Mouse (Mus musculus) c-Kit-positive CD71-positive TER-119-positive erythroid progenitor cells, embryonic 14.5 days (primary cell): ENCODE data around the gene Serinc3.
"Not testable (repeated sequence)": the region's sequence is repeated elsewhere in the genome, so short reads cannot be mapped to it uniquely, and the experiment has no call there.

ENCODE experiments used
- DNase-seq: peaks from one replicate; pipeline ENCODE4 v3.0.0-alpha.2; 2013; ENCODE audit warnings: low spot score

Serinc3 gene

GRCm38 (mm10) chr2:163662698-163663221, 17.8 kb upstream of the Serinc3 start:
- no peak for DNase-seq

GRCm38 (mm10) chr2:163662076-163662475, 17.1 kb upstream of the Serinc3 start:
- DNase-seq = no peak

GRCm38 (mm10) chr2:163661371-163661850, 16.5 kb upstream of the Serinc3 start:
- DNase-seq = no peak

- no peak for DNase-seq
Observed at GRCm38 (mm10) chr2:163660103-163660701, 15.3 kb upstream of the Serinc3 start.

DNA sequence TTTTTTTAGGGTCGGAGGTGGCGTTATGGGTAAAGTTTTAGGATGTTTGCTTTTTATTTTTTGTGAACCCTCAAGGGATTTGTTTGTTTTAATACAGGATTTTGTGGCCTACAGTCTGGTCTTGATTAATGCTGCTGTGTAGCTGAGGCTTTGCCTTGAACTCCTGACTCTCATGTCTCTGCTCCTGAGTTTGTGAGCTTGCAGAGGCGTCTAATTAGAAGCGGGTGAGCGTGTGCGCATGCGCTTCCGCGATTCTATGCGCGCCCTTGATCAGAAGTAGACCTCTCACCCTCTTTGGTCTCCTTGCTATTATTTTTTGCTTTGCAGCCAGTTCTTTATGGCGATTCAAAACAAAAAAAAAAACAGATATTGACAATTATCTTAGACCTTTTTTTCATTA, 14.5 kb upstream of the Serinc3 start:
- DNase-seq = no peak

- DNase-seq = peak; percentile 41
Observed at GRCm38 (mm10) chr2:163658941-163659340, 14.0 kb upstream of the Serinc3 start.

DNA sequence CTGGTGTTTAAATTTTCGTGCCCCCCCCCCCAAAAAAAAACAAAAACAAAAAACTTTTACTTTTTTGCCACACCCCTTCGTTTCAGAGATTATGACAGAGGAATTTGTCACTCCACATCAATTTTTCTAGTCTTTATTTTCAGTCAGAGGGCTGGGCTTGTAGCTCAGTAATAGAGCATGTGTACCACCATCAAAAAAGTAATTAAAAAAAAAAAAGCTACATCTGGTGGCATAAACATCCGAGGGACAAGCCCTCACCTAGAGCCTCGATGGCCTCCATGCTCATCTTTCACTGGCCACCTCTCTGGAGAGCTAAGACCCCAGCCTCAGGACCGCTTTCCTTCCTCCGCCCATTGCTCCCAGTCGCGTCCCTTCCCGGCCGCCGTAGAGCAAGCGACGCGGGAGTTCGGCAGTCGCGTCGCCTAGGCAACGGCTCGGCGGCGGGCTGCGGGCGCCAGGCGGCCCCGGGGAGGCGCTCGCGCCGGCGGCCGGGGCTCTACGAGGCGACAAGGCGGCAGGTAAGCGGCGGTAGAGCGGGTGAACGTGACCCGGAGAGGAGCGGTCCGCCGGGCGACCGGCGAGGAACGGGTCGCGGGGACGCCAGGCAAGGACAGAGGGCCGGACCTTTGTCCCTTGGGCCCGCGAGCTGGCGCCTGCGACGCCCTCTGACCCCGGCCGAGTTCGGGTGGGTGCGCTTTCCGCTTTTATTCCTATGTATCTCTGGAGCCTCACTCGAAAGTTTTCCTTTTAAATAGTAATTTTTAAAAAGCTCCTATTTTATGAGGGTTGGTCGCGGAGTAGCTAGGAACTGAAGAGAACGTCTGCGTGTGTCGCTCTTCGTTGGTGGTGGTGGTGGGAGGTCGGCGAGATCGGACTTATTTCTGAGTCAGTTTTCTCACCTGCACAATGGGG, 13.3 kb upstream of the Serinc3 start, which contains the start of gene Pkig:
Gene Pkig, plus strand, starts transcription at position 412 of the 912 bp plus-strand sequence.
- DNase-seq = peak; percentile 80

- no peak for DNase-seq
Observed at GRCm38 (mm10) chr2:163657486-163657885, 12.6 kb upstream of the Serinc3 start.

DNA sequence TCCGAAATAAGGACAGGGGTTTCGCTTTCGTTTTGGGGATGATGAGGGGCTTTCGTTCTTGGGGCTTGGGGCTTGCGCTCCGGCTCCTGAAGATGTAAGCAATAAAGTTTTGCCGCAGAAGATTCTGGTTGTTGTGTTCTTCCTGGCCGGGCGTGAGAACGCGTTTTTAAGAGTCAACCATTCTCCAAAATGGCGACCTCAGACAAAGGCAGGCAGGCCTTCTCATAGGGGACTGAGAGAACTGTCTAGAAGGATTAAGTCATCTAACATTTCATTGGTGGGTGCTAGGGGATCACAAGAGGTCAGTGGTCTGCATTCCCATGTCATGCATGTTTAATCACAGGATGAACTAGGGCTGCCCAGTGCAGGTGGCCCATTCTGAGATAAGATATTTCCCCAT, 10.8 kb upstream of the Serinc3 start:
- not testable (repeated sequence) for DNase-seq

GRCm38 (mm10) chr2:163646461-163647080, 1.6 kb upstream of the Serinc3 start:
- DNase-seq = no peak

DNA sequence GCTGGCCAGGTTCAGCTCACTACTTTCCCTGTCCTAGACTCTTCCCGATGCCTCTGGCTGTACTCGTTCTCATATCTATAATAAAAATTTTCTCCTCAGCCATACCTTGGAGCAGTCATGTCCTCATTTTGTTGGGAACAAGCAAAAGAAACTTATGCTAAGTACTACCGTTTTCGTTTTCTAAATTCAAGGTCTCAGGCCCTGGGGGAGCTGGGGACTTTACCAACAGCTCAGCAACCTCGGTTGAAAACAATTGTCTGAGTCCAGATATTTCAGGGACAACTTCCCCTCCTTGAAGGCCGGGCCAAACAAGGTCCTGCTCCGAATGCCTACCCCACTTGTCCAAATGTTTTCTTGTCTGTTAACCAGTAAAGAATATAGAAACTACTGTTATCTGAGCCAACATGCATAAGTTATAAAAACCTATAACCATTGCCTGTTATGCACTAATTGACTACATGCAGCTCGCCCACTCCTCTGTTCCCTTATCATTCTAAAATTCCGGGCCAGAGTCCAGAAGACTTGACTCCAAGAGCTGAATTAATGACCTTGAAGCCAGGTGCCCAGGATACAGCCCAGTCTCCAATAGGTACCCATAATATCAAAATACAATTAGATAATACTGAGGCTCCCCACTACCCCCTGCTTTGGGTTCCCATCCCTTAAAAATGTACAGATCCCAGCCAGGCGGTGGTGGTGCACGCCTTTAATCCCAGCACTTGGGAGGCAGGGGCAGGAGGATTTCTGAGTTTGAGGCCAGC, 949 bp upstream of the Serinc3 start:
- DNase-seq = no peak

DNA sequence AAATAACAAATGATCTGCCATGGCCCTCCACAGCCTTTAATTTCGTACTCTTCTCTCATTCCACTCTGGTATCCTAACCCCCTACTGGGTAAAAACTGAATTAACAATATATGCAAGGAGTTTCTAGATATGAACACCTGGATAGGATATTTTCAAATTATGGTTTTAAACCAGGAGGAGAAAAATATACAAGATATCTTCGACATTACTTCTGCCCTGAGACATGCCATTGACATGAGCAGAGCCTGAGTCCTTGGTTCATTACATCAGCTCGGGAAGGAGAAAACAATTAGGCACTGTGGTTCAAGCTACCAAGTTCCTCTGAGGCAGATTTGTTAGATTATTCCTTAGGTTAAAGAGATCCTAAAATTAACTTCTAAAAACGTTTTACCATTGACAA, 884 bp downstream of the Serinc3 start:
- DNase-seq = peak; percentile 54

DNA sequence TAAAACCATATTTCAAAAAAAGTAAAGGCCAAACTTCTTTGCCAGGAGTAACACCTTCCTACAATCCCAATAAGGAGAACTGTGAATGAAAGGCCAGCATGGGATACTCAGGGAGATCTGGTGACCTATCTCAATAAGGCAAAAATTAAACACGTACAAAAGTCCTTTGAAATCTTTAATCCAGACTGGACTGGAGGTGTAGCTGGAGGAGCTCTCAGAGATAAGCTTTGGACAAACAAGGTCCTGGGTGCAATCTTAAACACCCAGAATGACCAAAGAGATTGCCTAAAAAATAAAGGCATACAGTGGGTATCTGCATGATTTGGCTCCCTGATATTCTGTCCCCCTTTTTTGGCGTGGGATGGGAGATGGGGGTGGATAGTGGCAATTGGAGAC, 1.4 kb downstream of the Serinc3 start:
- DNase-seq = peak; percentile 58

DNA sequence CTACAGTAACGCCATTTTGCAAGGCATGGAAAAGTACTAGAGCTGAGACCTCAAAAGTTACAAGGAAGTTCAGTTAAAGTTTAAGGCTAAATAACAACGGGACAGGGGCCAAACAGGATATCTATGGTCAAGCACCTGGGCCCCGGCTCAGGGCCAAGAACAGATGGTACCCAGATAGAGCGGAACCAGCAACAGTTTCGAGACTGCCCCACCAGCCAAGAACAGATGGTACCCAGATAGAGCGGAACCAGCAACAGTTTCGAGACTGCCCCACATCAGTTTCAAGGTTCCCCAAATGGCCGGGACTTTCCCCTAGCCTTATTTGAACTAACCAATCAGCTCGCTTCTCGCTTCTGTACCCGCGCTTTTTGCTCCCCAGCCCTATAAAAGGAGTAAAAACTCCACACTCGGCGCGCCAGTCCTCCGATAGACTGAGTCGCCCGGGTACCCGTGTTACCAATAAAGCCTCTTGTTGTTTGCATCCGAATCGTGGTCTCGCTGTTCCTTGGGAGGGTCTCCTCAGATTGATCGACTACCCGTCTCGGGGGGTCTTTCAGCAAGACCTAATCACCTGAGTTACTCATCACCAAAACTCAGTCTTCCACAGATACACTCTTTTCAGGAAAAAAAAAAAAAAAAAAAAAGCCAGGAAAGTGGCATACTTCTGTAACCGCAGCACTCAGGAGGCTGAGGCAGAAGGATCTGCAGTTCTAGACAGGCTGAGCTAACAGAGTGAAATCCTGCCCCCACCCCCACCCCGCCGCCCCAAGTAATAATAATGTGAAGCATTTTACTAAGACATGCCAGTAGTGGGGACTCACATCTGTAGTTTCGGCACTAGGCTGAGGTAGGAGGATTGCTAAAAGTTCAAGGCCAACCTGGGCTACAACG, 2.0 kb downstream of the Serinc3 start:
- DNase-seq = peak; percentile 95

DNA sequence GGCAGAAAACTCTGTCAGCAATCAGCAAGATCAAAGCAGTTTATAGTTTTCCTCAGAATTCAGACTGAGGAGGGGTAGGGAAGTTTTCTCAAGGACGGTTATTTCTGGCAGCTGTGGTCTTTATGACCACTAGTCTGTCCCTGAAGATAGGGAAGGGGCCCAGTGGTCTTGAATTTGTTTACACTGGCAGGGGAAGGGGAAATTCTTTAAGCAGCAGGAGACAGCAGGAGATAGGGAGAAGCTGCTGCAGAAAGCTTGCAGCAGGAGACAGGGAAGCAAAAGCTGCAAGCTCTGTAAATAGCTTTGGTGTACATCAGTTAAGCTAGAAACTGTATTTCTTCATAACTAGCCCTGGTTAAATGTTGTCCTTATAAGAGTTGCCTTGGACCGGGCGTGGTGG, 3.2 kb downstream of the Serinc3 start:
- no peak for DNase-seq

- no peak for DNase-seq
Observed at GRCm38 (mm10) chr2:163640493-163640892, 4.4 kb downstream of the Serinc3 start.

DNA sequence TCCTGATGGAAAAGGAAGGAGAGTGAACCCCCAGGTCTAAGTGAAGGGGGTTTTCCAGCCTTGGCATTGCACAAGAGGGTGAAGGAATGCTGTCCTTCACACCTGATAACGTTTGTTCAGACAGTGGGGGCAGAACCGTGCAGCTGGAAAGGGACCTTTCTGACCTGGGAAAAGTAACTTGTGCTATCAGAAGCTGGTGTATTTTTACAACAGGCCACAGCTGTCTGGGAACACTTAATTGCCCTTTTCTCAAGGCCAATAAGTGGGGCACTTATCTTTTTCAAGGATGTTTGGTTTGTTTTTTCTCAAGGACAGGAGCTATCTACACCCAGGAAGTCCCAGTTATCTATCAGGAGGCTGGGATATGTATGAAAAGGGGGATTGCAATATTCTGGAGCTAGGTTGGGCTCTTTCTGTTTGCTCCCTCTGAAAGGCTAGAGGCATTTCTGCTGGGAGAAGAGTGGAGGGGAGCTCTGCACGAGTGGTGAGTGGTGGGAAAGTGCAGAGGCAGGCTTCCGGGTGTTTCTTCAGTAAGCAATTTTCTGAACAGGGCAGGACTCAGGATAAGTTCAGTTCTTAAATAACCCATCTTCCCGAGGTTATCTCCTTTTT, 7.2 kb downstream of the Serinc3 start:
- DNase-seq = no peak

GRCm38 (mm10) chr2:163636057-163636456, 8.9 kb downstream of the Serinc3 start:
- no peak for DNase-seq

- DNase-seq = no peak
Observed at GRCm38 (mm10) chr2:163634211-163634610, 10.7 kb downstream of the Serinc3 start.

DNA sequence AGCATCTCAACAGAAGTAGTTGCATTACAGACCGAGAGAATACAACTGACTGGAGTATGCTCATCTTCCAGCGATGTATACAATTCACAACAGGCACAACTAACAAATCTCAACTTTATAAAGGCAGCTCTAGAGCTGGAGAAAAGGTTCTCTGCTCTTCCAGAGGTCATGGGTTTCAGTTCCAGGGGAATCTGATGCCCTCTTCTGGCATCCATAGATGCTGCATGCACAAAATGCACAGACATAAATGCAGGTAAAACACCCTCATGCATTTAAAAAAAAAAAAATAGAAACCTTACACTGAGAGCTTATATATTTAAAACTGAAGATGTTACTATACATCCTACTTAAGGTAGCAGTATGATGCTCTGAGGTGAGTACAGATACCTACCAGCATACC, 13.2 kb downstream of the Serinc3 start:
- DNase-seq = no peak
